Mouse (Mus musculus) CH12.LX (cell line): ENCODE data around the gene Sdr9c7.

Experiments
- CTCF ChIP-seq, 2 experiments: IDR thresholded peaks in 1 of 2; conservative IDR thresholded peaks in 1 of 2; 2 replicates each; pipeline ENCODE4 v1.5.1; 2011 to 2012; ENCODE audit warnings: low read depth in 2 of 2, low read length in 2 of 2, improper control_type of control experiment in 1 of 2, inconsistent platforms in 1 of 2, mild to moderate bottlenecking in 1 of 2, moderate library complexity in 1 of 2
- EP300 ChIP-seq: IDR thresholded peaks from 2 replicates; pipeline ENCODE4 v1.6.1; 2011; ENCODE audit warnings: low read length, improper control_type of control experiment
- ETS1 ChIP-seq: conservative IDR thresholded peaks from 2 replicates; pipeline ENCODE4 v1.6.1; 2012; ENCODE audit warnings: low read depth, mild to moderate bottlenecking, inconsistent platforms, low read length, improper control_type of control experiment, moderate library complexity
- MYC ChIP-seq: IDR thresholded peaks from 2 replicates; pipeline ENCODE4 v1.6.1; 2011; ENCODE audit warnings: low read depth, mild to moderate bottlenecking, improper control_type of control experiment, low read length
- NRF1 ChIP-seq: IDR thresholded peaks from 2 replicates; pipeline ENCODE4 v1.6.1; 2014; ENCODE audit warnings: low read depth, mild to moderate bottlenecking, inconsistent platforms, low read length, improper control_type of control experiment, moderate library complexity
- ZKSCAN1 ChIP-seq: IDR thresholded peaks from 2 replicates; pipeline ENCODE4 v1.6.1; 2012; ENCODE audit warnings: low read depth, inconsistent platforms, low read length, improper control_type of control experiment, borderline replicate concordance

DNA sequence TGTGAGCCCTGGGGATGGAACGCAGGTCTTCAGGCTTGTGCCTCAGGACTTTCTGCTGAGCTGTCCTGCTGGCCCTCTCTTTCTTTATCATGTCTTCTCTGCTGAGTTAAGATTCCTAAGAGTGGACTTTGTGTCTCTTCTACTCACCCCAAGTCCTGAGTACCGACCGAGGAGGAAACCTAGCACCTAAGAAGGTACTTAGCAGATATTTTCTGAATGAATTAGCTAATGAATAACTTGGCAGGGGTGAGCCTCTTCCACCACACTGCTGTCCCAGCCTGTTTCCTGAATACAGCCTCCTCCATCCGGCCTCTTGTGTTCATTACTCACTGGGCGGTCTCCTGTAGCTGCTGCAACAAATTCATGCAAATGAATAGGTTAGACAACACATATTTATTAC is 1.5 kb downstream of the Sdr9c7 start:
- TF ChIP-seq NRF1 (no peak), MYC (no peak), CTCF (conservative IDR thresholded peaks at IDR 0.05 in 1 of 2, IDR thresholded peaks at IDR 0.05 in 1 of 2; ENCODE audit: low read depth in 2 of 2, low read length in 2 of 2) (no peak), ZKSCAN1 (no peak), EP300 (no peak), ETS1 (no peak)
